Mouse (Mus musculus) CD8-positive naive resting alpha-beta T cell, adult 2 months (primary cell): ENCODE results near the gene Sun1.

Source experiments
- DNase-seq, 2 experiments: peaks; one replicate each; pipeline ENCODE4 v3.0.0; 2022; ENCODE audit warnings: low read depth in 2 of 2, low spot score in 2 of 2

The Sun1 gene

DNA sequence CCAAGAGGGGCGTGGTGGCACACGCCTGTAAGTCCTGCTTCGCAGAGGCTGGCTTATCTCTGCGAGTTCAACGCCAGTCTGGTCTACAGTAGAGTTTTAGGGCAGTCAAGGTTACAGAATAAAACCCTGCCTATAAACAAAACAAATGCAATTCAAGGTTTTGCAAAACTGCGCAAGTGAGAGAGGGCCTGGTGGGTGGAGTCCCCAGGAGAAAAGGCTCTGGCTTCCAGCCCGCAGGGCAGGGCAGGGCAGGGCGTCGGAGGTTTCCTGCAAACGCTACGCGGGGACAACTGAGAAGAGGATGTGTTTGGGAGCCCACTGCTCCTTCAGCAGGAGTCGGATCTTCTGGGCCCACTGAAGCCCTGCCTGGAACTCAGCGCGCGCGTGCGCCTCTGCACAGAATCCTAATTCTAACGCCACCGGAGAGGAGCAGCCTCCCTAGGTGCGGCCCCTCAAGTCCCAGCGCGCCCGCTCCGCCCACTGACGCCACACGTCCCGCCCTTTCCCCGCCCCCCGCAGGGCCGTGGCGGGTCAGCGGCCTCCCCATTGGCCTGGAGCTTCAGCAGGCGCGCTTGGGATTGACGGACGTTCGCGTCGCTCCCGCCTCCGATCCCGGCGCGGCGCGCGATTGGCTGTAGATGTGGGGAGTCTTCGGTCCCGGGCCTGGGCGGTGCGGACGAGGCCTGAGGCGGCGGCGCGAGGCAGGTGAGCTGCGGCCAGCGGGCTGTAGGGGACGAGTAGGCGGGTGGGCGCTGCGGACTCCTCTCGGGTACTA is at the start of gene Sun1:
TSS of gene Sun1 (plus strand) at position 643 of the 775 bp plus-strand sequence.
- peak; percentile 96 to 99 for DNase-seq

DNA sequence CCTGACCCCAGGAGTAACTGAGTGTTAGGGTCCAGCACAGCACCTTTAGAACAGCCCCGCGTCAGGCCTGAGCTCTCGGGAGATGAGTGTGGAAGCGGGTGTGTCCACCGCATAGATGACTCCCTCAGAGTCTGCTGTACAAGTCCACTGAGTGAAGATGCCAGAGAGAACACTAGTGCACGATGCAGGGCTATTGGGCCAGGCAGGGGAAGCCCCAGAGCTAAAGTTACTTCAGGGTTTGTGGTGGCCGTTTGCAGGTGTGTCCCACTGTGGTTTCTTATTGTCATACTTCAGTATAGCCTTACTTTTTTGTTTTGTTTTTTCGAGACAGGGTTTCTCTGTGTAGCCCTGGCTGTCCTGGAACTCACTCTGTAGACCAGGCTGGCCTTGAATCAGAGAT is 39.5 kb upstream of the Sun1 start:
- DNase-seq = no peak

DNA sequence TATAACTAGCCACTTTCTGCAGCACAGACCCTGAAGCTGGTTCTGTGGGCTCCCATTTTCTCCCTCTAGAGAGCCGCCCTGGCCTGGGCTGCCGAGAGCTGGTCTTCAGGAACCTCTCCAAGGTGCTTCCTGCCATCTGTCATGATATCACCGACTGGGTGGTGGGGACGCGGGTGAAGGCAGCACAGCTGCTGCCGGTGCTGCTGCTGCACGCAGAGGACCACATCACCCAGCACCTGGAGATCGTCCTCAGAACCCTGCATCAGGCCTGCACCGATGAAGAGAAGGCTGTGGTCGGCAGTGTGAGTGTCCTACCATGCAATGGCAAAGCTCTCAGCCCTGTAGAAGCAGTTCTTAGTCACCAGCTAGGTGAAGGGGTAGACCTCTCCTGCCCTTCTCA is 38.8 kb upstream of the Sun1 start:
- DNase-seq = no peak

- peak; percentile 64 to 76 for DNase-seq
Measured at GRCm38 (mm10) chr5:139166781-139167361, 33.6 kb upstream of the Sun1 start.

GRCm38 (mm10) chr5:139167548-139167947 is 32.9 kb upstream of the Sun1 start:
- DNase-seq = no peak

DNA sequence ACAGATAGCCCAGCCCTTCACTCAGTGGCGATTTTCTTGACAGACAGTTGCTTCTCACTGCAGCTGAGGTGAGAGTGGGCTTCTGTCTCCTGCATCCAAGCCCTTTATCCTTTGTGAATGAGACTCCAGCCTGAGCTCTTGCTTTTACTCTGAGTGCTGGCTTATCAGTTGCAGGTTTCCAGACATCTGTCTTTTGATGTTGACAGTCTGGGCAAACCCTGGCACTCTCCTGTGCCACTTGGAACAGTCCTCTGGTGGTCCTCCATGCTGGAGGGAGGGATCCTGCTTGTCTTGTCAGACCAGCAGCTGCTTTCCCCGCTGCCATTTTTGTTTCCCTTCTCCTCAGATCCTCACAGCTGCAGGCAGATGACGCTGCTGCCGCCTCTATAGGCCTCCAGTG is 28.5 kb upstream of the Sun1 start:
- DNase-seq = no peak

GRCm38 (mm10) chr5:139174141-139174540 is 26.3 kb upstream of the Sun1 start:
- no peak for DNase-seq

DNA sequence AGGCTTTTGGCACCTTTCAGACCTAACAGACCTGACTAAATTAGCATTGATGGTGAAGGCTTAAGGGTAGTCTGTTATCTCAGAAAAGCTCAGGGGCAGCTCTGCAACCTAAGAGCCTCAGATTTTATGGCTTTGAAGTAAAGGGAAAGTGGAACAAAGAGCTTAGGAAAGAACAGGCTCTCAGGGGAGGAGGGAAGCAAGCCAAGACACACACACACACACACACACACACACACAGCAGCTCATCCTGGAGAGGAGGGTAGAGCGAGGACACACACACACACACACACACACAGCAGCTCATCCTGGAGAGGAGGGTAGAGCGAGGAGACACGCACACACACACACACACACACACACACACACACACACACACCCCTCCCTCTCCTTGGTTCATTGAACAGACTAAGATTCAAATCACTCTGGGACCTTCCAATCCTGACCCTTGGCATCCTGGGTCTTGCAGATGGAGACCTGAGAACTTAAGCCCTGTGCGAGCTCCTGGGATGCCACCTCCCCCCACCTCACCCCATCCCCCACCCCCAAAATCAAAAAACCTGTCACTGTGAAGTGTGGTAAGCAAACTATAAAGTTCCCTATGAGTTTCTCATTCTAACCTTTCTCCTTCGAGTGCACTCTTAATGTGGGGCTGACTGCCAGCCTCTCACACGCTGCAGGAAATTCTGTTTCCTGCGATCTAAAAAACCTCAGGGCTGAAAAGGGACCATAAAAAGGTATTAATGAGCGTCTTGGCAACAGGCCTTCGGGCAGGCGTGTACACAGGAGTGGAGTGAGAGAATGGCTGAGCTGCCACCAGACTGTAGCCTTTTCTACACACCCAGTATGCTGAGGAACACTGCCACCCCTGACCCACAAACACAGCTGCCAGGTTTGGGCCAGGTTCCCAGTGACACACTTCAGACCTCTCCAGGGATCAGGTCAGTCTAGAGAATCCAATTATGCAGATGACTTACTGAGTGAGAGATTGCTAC is 25.6 kb upstream of the Sun1 start:
- DNase-seq = no peak

GRCm38 (mm10) chr5:139178895-139179631 is 21.4 kb upstream of the Sun1 start:
- peak; percentile 72 to 77 for DNase-seq

GRCm38 (mm10) chr5:139183131-139183530 is 17.3 kb upstream of the Sun1 start:
- no peak for DNase-seq

GRCm38 (mm10) chr5:139183601-139184000 is 16.8 kb upstream of the Sun1 start:
- no peak for DNase-seq

DNA sequence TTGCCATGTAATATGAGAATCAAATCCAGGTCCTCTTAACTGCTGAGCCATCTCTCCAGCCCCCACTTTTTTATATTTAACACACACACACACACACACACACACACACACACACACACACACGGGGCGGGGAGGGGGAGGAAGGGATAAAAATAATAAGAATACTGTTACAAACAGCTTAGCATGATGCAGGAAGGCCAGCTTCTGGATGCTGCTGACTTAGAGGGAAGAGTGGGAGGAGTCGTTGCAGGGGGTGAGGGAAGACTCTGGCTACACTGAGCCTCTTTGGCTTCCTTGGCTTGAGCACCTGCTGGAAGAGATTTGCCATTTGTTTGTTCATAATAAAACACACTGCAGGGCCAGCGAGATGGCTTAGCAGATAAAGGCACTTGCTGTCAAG is 15.5 kb upstream of the Sun1 start:
- no peak for DNase-seq

DNA sequence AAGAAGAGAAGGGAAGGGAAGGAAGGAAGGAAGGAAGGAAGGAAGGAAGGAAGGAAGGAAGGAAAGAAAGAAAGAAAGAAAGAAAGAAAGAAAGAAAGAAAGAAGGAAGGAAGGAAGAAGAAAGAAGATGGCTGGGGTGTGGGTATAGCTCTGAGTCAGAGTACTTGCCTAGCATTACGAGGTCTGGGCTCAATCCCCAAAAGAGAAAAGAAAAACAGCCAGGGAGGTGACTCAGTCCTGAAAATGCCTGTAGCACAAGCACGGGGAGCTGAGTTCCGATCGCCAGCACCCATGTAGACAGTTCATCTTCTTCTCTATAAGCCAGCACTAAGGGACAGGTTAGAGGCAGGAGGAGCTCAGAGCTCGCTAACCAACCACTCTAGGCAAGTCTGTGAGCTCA is 10.7 kb upstream of the Sun1 start:
- no peak for DNase-seq

DNA sequence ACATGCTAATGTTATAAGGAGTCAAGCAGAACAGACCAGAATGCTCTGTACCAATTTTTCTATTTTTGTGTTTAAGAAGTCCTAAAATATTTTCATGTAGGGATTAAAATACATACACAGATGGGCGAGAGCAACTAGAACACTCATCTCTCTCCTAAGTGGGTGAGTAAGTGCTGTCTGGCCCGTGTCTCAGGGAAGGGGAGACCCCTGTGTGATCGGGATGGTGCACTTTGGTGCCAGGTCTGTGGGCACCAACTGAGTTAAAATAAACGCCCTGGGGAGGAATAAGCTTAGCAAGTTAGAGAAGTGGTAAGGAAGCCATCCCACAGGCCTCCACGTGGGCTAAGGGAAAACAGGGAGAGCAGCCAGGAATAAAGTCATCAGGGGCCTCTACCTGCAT is 9.5 kb upstream of the Sun1 start:
- no peak for DNase-seq

- no peak for DNase-seq
Measured at GRCm38 (mm10) chr5:139198779-139199178, 1.7 kb upstream of the Sun1 start.

- DNase-seq = no peak
Measured at GRCm38 (mm10) chr5:139199636-139199994, 822 bp upstream of the Sun1 start.

GRCm38 (mm10) chr5:139200770-139201569 is 533 bp downstream of the Sun1 start:
- peak in 1 of 2 experiments; percentile 36 for DNase-seq

- no peak for DNase-seq
Measured at GRCm38 (mm10) chr5:139202127-139202526, 1.7 kb downstream of the Sun1 start.

- no peak for DNase-seq
Measured at GRCm38 (mm10) chr5:139203312-139203711, 2.9 kb downstream of the Sun1 start.

DNA sequence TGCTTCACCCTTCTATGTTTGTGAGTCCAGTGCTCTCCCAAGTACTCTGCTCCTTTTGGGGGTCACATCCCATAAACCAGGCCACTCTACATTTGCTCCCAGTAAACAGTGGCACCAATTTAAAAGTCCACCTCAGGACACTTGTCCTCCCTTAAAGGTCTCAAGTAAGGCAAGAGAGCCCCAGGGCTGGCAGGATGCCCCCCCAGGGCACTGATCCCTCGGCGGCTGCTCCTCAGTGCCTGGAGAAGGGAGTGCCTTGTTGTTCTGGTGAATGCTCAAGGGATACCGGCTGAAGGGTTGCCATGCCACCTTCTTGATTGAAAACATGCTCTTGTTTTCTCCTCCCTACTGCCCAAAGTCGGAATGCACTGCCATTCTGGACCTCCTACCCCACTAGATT is 5.6 kb downstream of the Sun1 start:
- no peak for DNase-seq
